Mouse (Mus musculus) hematopoietic stem cell, adult 5-6 weeks (primary cell): Measurements from ENCODE around the gene Mfsd8. TPM values are rescaled to one million over a fixed set of nuclear protein-coding genes. Genes with fewer than 3 reads are reported as not detected.

ENCODE experiments used
- total RNA-seq: library from RNA; stranded (forward); fragments of 172-1452, 232-1000 nt; gene quantifications from 2 replicates; pipeline ENCODE4 v1.2.3, GENCODE M21; 2017

Mfsd8 gene
- total RNA-seq, 1 experiment from 2014 or later = 5.4 TPM

Other genes starting within 250 kb of the Mfsd8 start
- gene Slc25a31, start 138.0 kb downstream of the Mfsd8 start, total RNA-seq = not detected in 2 replicates
- gene Hspa4l, start 102.4 kb downstream of the Mfsd8 start, total RNA-seq = 41.6 and 49.2 TPM in 2 replicates
- gene Plk4, start 46.9 kb downstream of the Mfsd8 start, total RNA-seq = 59.2 and 60.2 TPM in 2 replicates
- gene Abhd18, start 84 bp upstream of the Mfsd8 start, total RNA-seq = 10.9 and 13.2 TPM in 2 replicates
- not detected in 2 replicates for gene 1700034I23Rik, start 55.7 kb upstream of the Mfsd8 start, total RNA-seq
- gene Larp1b, start 102.9 kb upstream of the Mfsd8 start, total RNA-seq = 18.8 and 20.3 TPM in 2 replicates
- 16.5 and 17.0 TPM in 2 replicates for gene Pgrmc2, start 236.2 kb upstream of the Mfsd8 start, total RNA-seq